Mouse (Mus musculus) ovary, postnatal 36 days (tissue): Measurements from ENCODE around the gene Parp9.
A peak's percentile ranks its signal among the peaks of the same experiment; 100 is the strongest.
"Not testable (repeated sequence)": the region's sequence is repeated elsewhere in the genome, so short reads cannot be mapped to it uniquely, and the experiment has no call there.

Experiments used
- DNase-seq: peaks from one replicate; pipeline ENCODE4 v3.0.0; 2022; ENCODE audit warnings: low spot score, mixed read lengths

The Parp9 gene

GRCm38 (mm10) chr16:35932179-35933055 is 5.9 kb upstream of the Parp9 start:
- no peak for DNase-seq

GRCm38 (mm10) chr16:35933181-35933580 is 5.1 kb upstream of the Parp9 start:
- no peak for DNase-seq

- DNase-seq: no peak
Observed at GRCm38 (mm10) chr16:35939261-35939660, 991 bp downstream of the Parp9 start.

GRCm38 (mm10) chr16:35939690-35940089 is 1.4 kb downstream of the Parp9 start:
- peak; percentile 79 for DNase-seq

- DNase-seq: no peak
Observed at GRCm38 (mm10) chr16:35941382-35941781, 3.1 kb downstream of the Parp9 start.

- no peak for DNase-seq
Observed at GRCm38 (mm10) chr16:35949264-35949663, 11.0 kb downstream of the Parp9 start.

- no peak for DNase-seq
Observed at GRCm38 (mm10) chr16:35951216-35951615, 12.9 kb downstream of the Parp9 start.

- no peak for DNase-seq
Observed at GRCm38 (mm10) chr16:35952628-35953130, 14.4 kb downstream of the Parp9 start.

- DNase-seq: not testable (repeated sequence)
Observed at GRCm38 (mm10) chr16:35965991-35966390, 27.7 kb downstream of the Parp9 start.

- no peak for DNase-seq
Observed at GRCm38 (mm10) chr16:35966411-35967115, 28.3 kb downstream of the Parp9 start.

GRCm38 (mm10) chr16:35967319-35967718 is 29.0 kb downstream of the Parp9 start:
- no peak for DNase-seq

- DNase-seq: no peak
Observed at GRCm38 (mm10) chr16:35968149-35968548, 29.9 kb downstream of the Parp9 start.

- no peak for DNase-seq
Observed at GRCm38 (mm10) chr16:35974021-35974420, 35.8 kb downstream of the Parp9 start.

- not testable (repeated sequence) for DNase-seq
Observed at GRCm38 (mm10) chr16:35978450-35978849, 40.2 kb downstream of the Parp9 start, which contains the start of gene Kpna1. Gene Kpna1 (plus strand): TSS chr16:35978750.

- peak; percentile 100 for DNase-seq
Observed at GRCm38 (mm10) chr16:35981363-35981821, 43.1 kb downstream of the Parp9 start.

GRCm38 (mm10) chr16:35982506-35982901 is 44.2 kb downstream of the Parp9 start:
- DNase-seq: no peak

- DNase-seq: peak; percentile 93
Observed at GRCm38 (mm10) chr16:35982902-35983516, 44.7 kb downstream of the Parp9 start.

GRCm38 (mm10) chr16:35983517-35984101 is 45.3 kb downstream of the Parp9 start:
- DNase-seq: peak; percentile 63

GRCm38 (mm10) chr16:35984471-35984870 is 46.2 kb downstream of the Parp9 start:
- no peak for DNase-seq

GRCm38 (mm10) chr16:35987930-35988329 is 49.7 kb downstream of the Parp9 start:
- no peak for DNase-seq

- no peak for DNase-seq
Observed at GRCm38 (mm10) chr16:35992391-35992790, 54.1 kb downstream of the Parp9 start.

- no peak for DNase-seq
Observed at GRCm38 (mm10) chr16:35993316-35993715, 55.0 kb downstream of the Parp9 start.
